Mouse (Mus musculus) adrenal gland, postnatal 14 days (tissue): ENCODE results near the gene Htr1b. TPM values are rescaled to one million over a fixed set of nuclear protein-coding genes. Genes with fewer than 3 reads are reported as not detected.

Experiments
- DNase-seq: peaks from one replicate; pipeline ENCODE4 v3.0.0; 2021; ENCODE audit warnings: mixed read lengths
- long read RNA-seq, 2 experiments: library from polyadenylated mRNA; stranded (forward); transcript quantifications; one replicate each; pipeline ENCODE4 v2.0.0; 2021
- total RNA-seq: library from RNA; stranded (reverse); gene quantifications from 2 replicates; pipeline ENCODE4 v1.2.3, GENCODE M21; 2021

The Htr1b gene
- total RNA-seq, result 9.1 and 10.4 TPM in 2 replicates
- long read RNA-seq, experiment 1, full-length matches to known transcripts, result 1 of 1 reads
- long read RNA-seq, experiment 1, partial matches to known transcripts, result 0 of 1 reads
- long read RNA-seq, experiment 1, other reads (novel, unspliced or antisense), result 0 of 1 reads
- long read RNA-seq, experiment 2, full-length matches to known transcripts, result 3 of 3 reads
- long read RNA-seq, experiment 2, partial matches to known transcripts, result 0 of 3 reads
- long read RNA-seq, experiment 2, other reads (novel, unspliced or antisense), result 0 of 3 reads

DNA sequence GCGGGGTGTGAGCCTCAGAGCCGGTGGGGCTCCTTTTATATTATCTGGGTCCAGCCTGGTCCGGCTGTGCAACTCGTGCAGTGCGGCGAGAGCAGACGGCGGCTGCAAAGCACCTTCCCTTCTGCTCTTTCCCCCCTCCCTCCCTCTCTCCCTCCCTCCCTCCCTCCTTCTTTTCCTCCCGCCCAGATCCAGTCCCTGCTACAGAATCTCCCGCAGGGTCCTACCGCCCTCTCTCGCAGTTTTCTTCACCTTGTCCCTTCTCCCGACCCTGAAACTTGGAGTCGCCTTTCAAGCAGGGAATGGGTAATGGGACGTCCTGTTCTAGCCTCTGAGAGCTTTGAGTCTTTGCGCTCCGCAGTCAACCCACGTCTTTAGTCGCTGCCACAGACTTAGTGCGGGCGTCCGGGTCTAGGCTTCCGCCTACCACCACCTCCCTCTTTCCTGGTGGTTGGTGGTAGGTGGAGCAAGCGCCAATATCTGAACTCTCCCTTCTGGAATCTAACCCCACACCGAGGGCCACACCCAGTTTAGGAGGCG lies at the start of gene Htr1b:
TSS of gene Htr1b (minus strand) at position 392 of the 537 bp plus-strand sequence.
- DNase-seq, result peak; percentile 58

DNA sequence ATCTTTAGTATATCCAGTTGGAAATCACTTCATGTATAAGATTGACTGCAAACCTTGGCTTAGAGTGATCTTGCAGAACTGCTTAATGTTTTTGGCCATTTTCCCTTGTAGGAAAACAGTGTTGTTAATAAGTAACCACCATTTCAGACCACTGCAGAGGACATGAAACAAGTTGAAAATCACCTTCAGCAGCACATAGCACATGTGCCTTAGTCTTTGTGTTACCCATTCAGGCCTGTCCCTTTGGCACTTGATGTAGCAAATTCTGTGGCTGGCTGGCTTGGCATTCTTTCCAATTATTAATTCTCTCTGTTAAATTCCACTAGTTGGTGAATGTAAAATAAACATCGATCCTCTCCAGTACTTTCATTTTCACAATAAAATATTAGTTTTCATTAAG lies 43.1 kb upstream of the Htr1b start:
- DNase-seq, result no peak

- no peak for DNase-seq
These were observed 3.9 kb upstream of the Htr1b start for GRCm38 (mm10) chr9:81637486-81637885.

GRCm38 (mm10) chr9:81635109-81635508 lies 1.5 kb upstream of the Htr1b start:
- DNase-seq, result peak; percentile 62

GRCm38 (mm10) chr9:81634163-81634562 lies 535 bp upstream of the Htr1b start:
- DNase-seq, result peak; percentile 5

DNA sequence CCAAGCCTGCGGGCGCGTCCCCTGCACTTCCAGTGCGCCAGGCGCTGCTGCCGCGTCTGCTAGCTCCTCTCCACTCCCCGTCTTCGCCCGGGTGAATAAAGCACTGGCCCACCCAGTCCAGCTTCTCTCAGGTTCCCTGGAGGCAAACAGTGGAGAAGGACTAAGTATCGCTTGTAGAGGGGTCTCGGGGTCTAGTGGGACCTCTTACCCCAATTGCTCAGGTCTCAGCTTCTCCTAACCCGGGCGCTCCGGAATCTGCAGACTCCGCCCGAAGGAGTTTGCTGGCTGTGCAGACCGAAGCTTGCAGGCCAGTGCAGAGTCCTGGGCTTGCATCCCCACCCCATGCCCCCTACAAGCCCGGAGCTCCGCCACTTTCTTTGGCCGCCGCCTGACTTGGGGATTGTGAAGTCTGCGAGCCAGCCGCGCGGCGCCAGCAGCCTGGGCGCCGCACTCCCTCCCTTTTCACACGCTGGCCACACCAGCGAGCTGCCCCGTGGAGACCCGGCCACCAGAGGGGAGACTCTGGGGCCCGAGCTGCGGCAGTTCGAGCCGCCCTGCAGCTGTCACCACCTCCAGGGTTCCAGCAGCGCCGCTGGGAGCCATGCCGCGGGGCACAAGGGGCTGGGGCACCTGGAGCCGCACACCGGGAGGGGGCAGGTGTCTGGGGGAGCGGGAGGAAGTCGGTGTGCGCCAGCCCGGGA lies 742 bp downstream of the Htr1b start:
- DNase-seq, result peak; percentile 62

DNA sequence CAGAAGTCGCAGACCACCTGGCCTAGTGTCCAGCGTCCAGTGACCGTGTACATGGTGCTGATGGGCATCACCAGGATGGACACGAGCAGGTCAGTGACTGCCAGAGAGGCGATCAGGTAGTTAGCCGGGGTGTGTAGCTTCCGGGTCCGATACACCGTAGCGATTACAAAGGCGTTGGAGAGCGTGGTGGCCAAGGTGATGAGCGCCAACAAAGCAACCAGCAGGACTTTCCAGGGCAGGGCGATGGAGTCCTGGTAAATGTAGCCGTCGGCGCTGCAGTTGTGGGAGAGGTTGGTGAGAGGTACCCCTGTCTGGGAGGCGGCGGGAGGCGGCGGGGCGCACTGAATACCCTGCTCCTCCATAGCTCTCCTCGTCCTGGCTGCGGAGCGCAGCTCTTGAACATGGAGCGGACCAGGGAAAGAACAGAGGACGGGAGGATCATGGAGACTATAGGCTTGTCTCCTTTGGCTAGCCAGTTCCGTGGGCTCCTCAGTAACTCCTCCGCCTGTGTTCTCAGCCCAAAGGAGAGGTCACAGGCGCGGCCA lies 1.4 kb downstream of the Htr1b start:
- no peak for DNase-seq

GRCm38 (mm10) chr9:81631581-81632091 lies 2.0 kb downstream of the Htr1b start:
- peak; percentile 54 for DNase-seq

DNA sequence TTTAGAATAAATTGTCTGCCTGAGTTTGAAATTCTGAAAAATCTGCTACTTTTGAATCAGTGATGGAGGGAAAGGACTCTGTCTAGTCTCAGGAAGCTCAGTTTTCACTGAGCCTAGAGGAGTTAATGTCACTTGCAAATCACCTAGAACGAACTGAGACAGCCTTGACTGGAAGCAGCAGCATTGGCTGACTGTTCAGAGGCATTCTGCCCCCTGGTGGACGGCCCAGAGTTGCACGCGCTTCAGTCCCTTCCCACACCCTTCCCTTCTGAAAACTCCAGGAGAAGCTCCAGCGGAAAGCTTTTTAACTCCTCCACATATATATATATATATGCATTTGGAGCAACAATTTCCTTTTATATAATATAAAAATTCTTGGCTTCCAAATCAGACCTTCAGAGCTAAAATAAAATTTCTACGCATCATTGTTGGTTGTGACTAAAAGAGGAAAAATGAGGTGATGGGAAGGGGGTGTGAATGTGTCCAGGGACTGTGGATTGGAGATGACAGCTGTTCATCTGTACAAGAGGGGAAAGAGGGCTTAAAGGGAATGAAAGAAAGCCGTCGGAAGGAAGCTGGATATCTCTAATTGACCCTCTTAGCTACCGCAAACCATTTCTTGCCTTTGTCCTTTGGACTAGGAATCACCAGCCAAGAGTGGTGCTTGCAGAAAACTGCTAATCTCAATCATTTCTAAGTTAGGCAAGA lies 6.6 kb downstream of the Htr1b start:
- peak; percentile 89 for DNase-seq

DNA sequence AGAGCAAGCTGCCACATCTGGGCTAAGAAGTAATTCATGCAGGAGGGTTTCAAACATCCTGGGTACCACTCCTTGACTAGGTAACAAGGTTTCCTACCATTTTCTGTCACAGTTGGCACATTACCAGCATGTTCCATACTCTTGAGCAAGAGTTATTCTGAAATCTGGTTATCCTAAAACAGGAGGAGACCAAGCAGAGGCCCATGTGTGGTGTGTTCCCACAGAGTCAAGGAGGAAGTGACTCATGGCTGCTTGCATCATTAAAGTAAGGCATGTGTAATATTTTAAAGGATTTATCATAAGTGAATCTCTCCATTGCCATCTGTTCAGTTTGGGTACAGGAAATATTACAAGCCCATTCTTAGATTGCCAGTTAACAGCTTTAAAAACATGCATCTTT lies 7.7 kb downstream of the Htr1b start:
- DNase-seq, result peak; percentile 7

DNA sequence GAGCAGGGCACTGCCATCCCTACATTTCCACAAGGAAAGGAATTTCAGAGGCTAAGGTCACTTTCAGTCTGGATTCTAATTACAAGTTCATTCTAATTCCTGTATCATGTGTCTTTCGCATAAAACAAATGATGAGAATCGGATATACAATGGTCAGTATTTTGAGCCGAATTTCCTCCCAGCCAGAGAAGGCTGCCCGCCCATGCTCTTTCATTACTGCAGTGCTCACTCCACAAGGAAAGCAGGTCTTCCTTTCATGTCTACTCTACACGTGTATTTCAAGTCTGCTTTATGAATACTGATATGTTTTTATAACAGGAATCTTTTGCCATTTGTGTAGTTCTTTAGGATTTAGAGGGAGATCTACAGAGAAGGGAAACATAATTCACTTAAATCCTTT lies 10.8 kb downstream of the Htr1b start:
- no peak for DNase-seq

DNA sequence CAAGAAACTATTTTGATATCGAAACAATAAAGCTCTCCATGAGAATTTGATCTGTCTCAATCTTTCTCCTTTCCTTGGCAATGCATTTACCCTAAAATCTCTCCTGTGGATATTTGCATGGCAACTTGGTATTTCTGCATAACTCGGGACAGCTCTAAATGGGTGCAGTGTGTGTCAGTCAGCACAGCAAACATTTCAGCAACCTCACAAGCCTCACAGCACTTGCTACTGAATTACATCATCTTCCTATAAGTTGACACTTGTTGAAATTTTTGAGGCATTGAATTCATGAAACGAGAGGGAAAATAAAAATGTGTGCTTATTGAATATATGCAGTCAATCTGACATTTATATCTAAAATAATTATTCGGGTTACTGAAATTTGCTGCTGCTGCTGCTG lies 22.6 kb downstream of the Htr1b start:
- no peak for DNase-seq

Other genes starting within 250 kb of the Htr1b start
- 0.34 and 0.41 TPM in 2 replicates for gene Mei4, start 229.8 kb upstream of the Htr1b start, total RNA-seq